Mouse (Mus musculus) lung, embryonic 14.5 days (tissue): Measurements from ENCODE around the gene Bcor. TPM values are rescaled to one million over a fixed set of nuclear protein-coding genes. Genes with fewer than 3 reads are reported as not detected.
A peak's percentile ranks its signal among the peaks of the same experiment; 100 is the strongest.

Experiments
- ATAC-seq: fragments of 200-750 bp; cut with Nextera tagmentation; 2 replicates; pipeline ENCODE4 v1.8.0; 2017; ENCODE audit warnings: mild to moderate bottlenecking, moderate TSS enrichment, moderate library complexity; ENCODE audit not compliant: insufficient read depth
- DNase-seq: peaks from one replicate; pipeline ENCODE4 v3.0.0-alpha.2; 2015
- H3K27ac ChIP-seq: fragments of 300-500 bp; sonication (generic); 2 replicates; pipeline ENCODE4 v1.5.1; 2014; ENCODE audit warnings: low read depth, mild to moderate bottlenecking, moderate library complexity
- H3K27me3 ChIP-seq: fragments of 300-500 bp; sonication (generic); 2 replicates; pipeline ENCODE4 v1.6.1; 2014; ENCODE audit warnings: low read length, control low read depth; ENCODE audit not compliant: insufficient read depth
- H3K36me3 ChIP-seq: fragments of 300-500 bp; sonication (generic); 2 replicates; pipeline ENCODE4 v1.6.1; 2014; ENCODE audit warnings: control low read depth; ENCODE audit not compliant: insufficient read depth
- H3K4me1 ChIP-seq: fragments of 300-500 bp; sonication (generic); 2 replicates; pipeline ENCODE4 v1.6.1; 2014; ENCODE audit warnings: antibody characterized with exemption, control low read depth; ENCODE audit not compliant: insufficient read depth
- H3K4me2 ChIP-seq: fragments of 300-500 bp; sonication (generic); 2 replicates; pipeline ENCODE4 v1.6.1; 2014; ENCODE audit warnings: mild to moderate bottlenecking
- H3K4me3 ChIP-seq: fragments of 300-500 bp; sonication (generic); 2 replicates; pipeline ENCODE4 v1.5.1; 2014; ENCODE audit warnings: low read depth, low read length
- H3K9ac ChIP-seq: fragments of 300-500 bp; sonication (generic); 2 replicates; pipeline ENCODE4 v1.6.1; 2014
- H3K9me3 ChIP-seq: fragments of 300-500 bp; sonication (generic); 2 replicates; pipeline ENCODE4 v1.6.1; 2016; ENCODE audit warnings: low read depth, low read length, control low read depth
- CTCF ChIP-seq: IDR thresholded peaks from 2 replicates; pipeline ENCODE4 v1.5.1; 2016; ENCODE audit warnings: antibody characterized with exemption, low read depth
- whole genome bisulfite sequencing: fragments of 180-500 bp; shearing (Covaris S2); extraction: QIAGEN DNeasy Blood & Tissue Kit; methylation state at CpG from one replicate; pipeline ENCODE4 v1.1.7; 2014; 5-methylcytosine and 5-hydroxymethylcytosine counted together
- polyA plus RNA-seq: library from polyadenylated mRNA; unstranded; fragments of >200 nt; fragmentation: Nextera tagmentation; extraction: Ambion mirVana; gene quantifications from 2 replicates; pipeline ENCODE4 v1.2.1, GENCODE M21; 2014

Gene Bcor
- 27.8 and 28.9 TPM in 2 replicates for polyA plus RNA-seq

- Histone ChIP-seq H3K36me3 (no peaks in the 10 kb centered on the region), H3K4me3 (peak within 1 kb of the TSS; percentile 47), H3K4me1 (0 out of 2 replicates have a peak, but pooled peaks cover 2% of the 10 kb centered on the region), H3K9me3 (no peaks in the 10 kb centered on the region), H3K9ac (peak within 1 kb of the TSS; percentile 66), H3K27me3 (peaks cover 24% of the 10 kb centered on the region), H3K27ac (peak within 1 kb of the TSS; percentile 89), H3K4me2 (peak within 1 kb of the TSS; percentile 67)
- WGBS = 5% methylated on average over 39 of the region's 56 CpGs
- peak; percentile 74 for DNase-seq
- TF ChIP-seq CTCF = no peak
- peak; percentile 47 for ATAC-seq
These were observed at the start of gene Bcor for GRCm38 (mm10) chrX:12159981-12160656. TSS of gene Bcor (minus strand) at chrX:12160355.

DNA sequence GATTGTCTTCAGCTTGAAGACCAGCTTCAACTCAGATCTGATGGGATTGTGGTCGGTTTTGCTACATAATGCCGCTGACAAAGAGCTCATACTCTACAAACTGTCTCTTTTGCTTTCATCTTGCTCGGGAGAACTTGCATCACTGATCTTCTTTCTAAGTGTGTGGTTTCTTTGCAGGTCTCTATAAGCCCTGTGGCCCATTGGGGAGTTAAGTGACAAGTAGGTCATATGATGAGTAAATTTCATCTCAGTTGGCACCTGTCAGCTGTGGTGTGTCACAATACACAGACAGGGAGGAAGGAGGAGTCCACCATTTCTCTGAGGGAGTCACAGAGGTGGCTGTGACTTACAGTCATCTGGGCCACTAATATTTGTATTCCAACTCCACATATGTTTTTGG is 42.8 kb upstream of the Bcor start:
- WGBS = 79% methylated on average over 3 of the region's 3 CpGs
- Histone ChIP-seq H3K27ac (no peak overlapping the region), H3K27me3 (no peaks in the 10 kb centered on the region), H3K9ac (no peak overlapping the region), H3K36me3 (no peaks in the 10 kb centered on the region), H3K4me2 (no peak overlapping the region), H3K9me3 (no peaks in the 10 kb centered on the region), H3K4me3 (no peak overlapping the region), H3K4me1 (no peaks in the 10 kb centered on the region)
- DNase-seq = no peak
- no peak for TF ChIP-seq CTCF
- no peak for ATAC-seq

GRCm38 (mm10) chrX:12201111-12201510 is 41.0 kb upstream of the Bcor start:
- WGBS = 79% methylated on average over 3 of the region's 3 CpGs
- no peaks in the 10 kb centered on the region for H3K4me1 ChIP-seq
- TF ChIP-seq CTCF = no peak
- no peak overlapping the region for H3K27ac ChIP-seq
- H3K4me3 ChIP-seq = no peak overlapping the region
- DNase-seq (no peak), ATAC-seq (no peak)
- H3K36me3 ChIP-seq = no peaks in the 10 kb centered on the region
- H3K9ac ChIP-seq = no peak overlapping the region
- no peak overlapping the region for H3K4me2 ChIP-seq
- no peaks in the 10 kb centered on the region for H3K27me3 ChIP-seq
- no peaks in the 10 kb centered on the region for H3K9me3 ChIP-seq

GRCm38 (mm10) chrX:12195234-12195919 is 35.2 kb upstream of the Bcor start:
- Histone ChIP-seq H3K4me3 (no peak overlapping the region), H3K36me3 (no peaks in the 10 kb centered on the region), H3K27ac (no peak overlapping the region), H3K4me1 (no peaks in the 10 kb centered on the region), H3K27me3 (no peaks in the 10 kb centered on the region), H3K4me2 (no peak overlapping the region), H3K9me3 (no peaks in the 10 kb centered on the region), H3K9ac (no peak overlapping the region)
- ATAC-seq = no peak
- TF ChIP-seq CTCF = no peak
- WGBS = 46% methylated on average over 11 of the region's 11 CpGs
- DNase-seq = peak; percentile 18

GRCm38 (mm10) chrX:12192343-12192742 is 32.2 kb upstream of the Bcor start:
- WGBS = 68% methylated on average over 2 of the region's 2 CpGs

DNA sequence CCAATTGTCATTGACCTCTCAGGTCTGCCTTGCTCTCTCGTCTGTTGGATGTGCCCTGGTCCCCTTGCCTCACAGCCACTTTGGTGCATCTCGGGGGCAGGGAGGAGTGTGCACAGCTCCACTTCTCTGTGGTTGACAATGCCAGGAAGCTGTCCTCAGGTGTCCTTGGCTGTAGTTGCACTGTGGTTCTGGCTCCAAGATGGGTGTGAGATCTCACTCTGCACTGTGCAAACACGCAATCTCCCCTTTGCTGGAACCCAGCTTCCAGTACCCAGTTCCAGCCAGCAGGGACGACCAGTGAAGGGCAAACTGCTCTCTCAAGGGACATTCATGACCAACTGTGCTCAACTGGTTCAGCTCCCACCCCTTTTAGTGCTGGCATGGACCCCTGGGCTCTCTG is 29.4 kb upstream of the Bcor start:
- 80% methylated on average over 4 of the region's 4 CpGs for WGBS
- Histone ChIP-seq H3K4me3 (no peak overlapping the region), H3K4me1 (no peaks in the 10 kb centered on the region), H3K36me3 (no peaks in the 10 kb centered on the region), H3K9ac (no peak overlapping the region), H3K27me3 (no peaks in the 10 kb centered on the region), H3K9me3 (no peaks in the 10 kb centered on the region), H3K4me2 (no peak overlapping the region), H3K27ac (no peak overlapping the region)
- DNase-seq (no peak), ATAC-seq (no peak)
- TF ChIP-seq CTCF = no peak

More at GRCm38 (mm10) chrX:12192343-12192742, 32.2 kb upstream of the Bcor start:
- Histone ChIP-seq H3K9me3 (no peaks in the 10 kb centered on the region), H3K36me3 (no peaks in the 10 kb centered on the region), H3K4me2 (no peak overlapping the region), H3K4me3 (no peak overlapping the region), H3K27me3 (no peaks in the 10 kb centered on the region), H3K9ac (no peak overlapping the region), H3K4me1 (no peaks in the 10 kb centered on the region), H3K27ac (no peak overlapping the region)
- ATAC-seq = no peak
- no peak for DNase-seq
- no peak for TF ChIP-seq CTCF

GRCm38 (mm10) chrX:12175198-12175960 is 15.2 kb upstream of the Bcor start:
- Histone ChIP-seq H3K9ac (no peak overlapping the region), H3K36me3 (no peaks in the 10 kb centered on the region), H3K27me3 (no peaks in the 10 kb centered on the region), H3K9me3 (no peaks in the 10 kb centered on the region), H3K4me2 (no peak overlapping the region), H3K4me1 (no peaks in the 10 kb centered on the region), H3K4me3 (no peak overlapping the region), H3K27ac (no peak overlapping the region)
- no peak for ATAC-seq
- TF ChIP-seq CTCF = no peak
- WGBS = 39% methylated on average over 16 of the region's 16 CpGs
- DNase-seq = peak; percentile 40
